Comparison of ENCODE assay signal across 9 mouse cellular contexts in genomic region chr10:46483656-46484055, GRCm38 (mm10).
"Had no signal": no experiment of that assay in that cellular context is flagged by ENCODE, and none has a peak within 500 bp of the region (broad histone marks: within the 10 kb centered on the region; RNA-seq: fewer than 3 reads in every experiment).

No protein-coding gene starts in this region.

- DNase-seq: kidney, adult 2 months; kidney, postnatal 14 days; layer of hippocampus, postnatal 36 days; lung, postnatal 14 days; retina, postnatal 1 day; right cerebral cortex, postnatal 14 days; thymus, postnatal 14 days had no signal

- ATAC-seq: intestine, embryonic 16.5 days; midbrain, embryonic 16.5 days had no signal
